Mouse (Mus musculus): ENCODE results near the gene Plekhm3. TPM values are rescaled to one million over a fixed set of nuclear protein-coding genes. Genes with fewer than 3 reads are reported as not detected.

Gene Plekhm3
- total RNA-seq, 1 experiment: 9.8 TPM

DNA sequence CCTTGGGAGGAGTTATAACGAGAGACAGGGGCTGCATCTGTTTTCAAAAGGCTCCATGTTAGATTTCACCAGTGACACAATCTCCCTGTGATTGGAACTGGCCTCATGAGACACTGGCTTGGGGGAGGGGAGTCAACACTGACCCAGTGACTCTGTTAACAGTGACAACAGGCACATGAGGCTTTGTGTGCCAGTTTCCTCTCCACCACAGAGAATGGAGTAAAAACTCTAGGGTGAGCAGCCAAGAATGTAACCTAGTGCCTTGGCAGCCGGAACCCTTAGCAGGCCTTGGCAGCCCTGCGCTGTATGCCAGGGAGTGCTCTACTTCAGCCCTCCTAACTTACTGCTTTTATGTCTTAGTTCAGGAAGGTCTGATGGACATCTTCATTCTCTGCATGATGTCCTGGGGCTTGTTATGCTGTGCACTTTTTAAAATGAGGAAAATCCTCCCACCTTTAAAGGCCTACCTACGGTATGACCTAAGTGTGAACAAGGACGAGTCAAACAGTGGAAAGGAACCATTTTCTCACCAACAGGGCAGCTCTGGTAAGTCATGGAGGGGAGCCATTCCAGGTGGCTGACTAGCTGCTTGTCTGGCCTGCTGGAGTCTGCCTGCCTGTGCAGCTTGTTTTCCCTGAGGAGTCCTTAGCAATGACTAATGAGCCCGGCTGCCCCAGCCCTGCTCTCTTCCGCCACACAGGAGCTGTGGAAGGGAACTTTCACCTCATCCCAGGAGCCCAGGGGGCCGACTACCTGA is 161.2 kb downstream of the Plekhm3 start:
- Histone ChIP-seq H3K36me3 (ENCODE audit: control insufficient read depth, insufficient read depth, low read length, poor library complexity, severe bottlenecking) (no peaks in the 10 kb centered on the region; the same call in 1 of the 2 replicates), H3K4me3 (ENCODE audit: insufficient read depth in 1 of 2, low read depth in 1 of 2, low read length in 2 of 2, poor library complexity in 1 of 2, severe bottlenecking in 1 of 2) (no peak overlapping the region), H3K27ac (ENCODE audit: insufficient read depth, low read depth, low read length, poor library complexity, severe bottlenecking) (no peak overlapping the region), H3K9ac (ENCODE audit: insufficient read depth, low read depth, low read length, poor library complexity, severe bottlenecking) (no peak overlapping the region), H3K4me1 (ENCODE audit: control insufficient read depth in 2 of 2, insufficient read depth in 2 of 2, low read length in 2 of 2, poor library complexity in 1 of 2) (no peaks in the 10 kb centered on the region), H3K9me3 (ENCODE audit: control insufficient read depth, insufficient read depth, low read depth, low read length) (no peaks in the 10 kb centered on the region)
- TF ChIP-seq MAFK (IDR thresholded peaks at IDR 0.05; ENCODE audit: insufficient read depth, low read depth, low read length) (no peak), CHD2 (IDR thresholded peaks at IDR 0.05; ENCODE audit: low read depth, low read length) (no peak), HCFC1 (IDR thresholded peaks at IDR 0.05; ENCODE audit: borderline replicate concordance, insufficient read depth, low read length) (no peak), ZC3H11A (IDR thresholded peaks at IDR 0.05; ENCODE audit: borderline replicate concordance, low read depth, low read length) (no peak), ZNF384 (IDR thresholded peaks at IDR 0.05; ENCODE audit: low read depth, low read length) (no peak)
- DNase-seq (ENCODE audit: low read depth, low spot score): no peak
- in situ Hi-C loops (cut with MboI; ENCODE audit: low sequenced_read_pairs in 2 of 2, unreplicated experiment in 2 of 2): no loop called here

DNA sequence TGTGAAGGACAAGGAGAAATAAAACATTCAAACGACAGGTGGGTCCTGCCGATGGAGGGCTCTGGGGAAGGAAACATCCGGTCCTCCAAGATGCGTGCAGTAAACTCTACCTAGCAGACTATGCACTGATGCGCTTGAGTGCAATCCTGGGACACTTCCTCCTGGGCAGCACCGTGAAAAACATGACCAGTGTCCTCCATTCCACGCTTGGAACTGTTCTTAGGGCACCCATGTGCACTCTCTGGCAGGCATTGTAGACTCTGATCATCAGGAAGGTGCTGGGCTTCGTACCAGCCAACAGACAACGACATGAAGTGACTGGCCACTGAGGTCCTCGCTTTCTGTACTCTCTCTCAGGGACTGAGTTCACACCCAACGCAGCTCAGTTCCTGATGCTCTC is 162.5 kb downstream of the Plekhm3 start:
- no peak for TF ChIP-seq CHD2 (IDR thresholded peaks at IDR 0.05; ENCODE audit: low read depth, low read length)
- no peak for TF ChIP-seq ZNF384 (IDR thresholded peaks at IDR 0.05; ENCODE audit: low read depth, low read length)
- no peak for TF ChIP-seq HCFC1 (IDR thresholded peaks at IDR 0.05; ENCODE audit: borderline replicate concordance, insufficient read depth, low read length)
- no peak for TF ChIP-seq ZC3H11A (IDR thresholded peaks at IDR 0.05; ENCODE audit: borderline replicate concordance, low read depth, low read length)
- no peak for TF ChIP-seq MAFK (IDR thresholded peaks at IDR 0.05; ENCODE audit: insufficient read depth, low read depth, low read length)
- Histone ChIP-seq H3K9me3 (ENCODE audit: control insufficient read depth, insufficient read depth, low read depth, low read length) (no peaks in the 10 kb centered on the region), H3K36me3 (ENCODE audit: control insufficient read depth, insufficient read depth, low read length, poor library complexity, severe bottlenecking) (no peaks in the 10 kb centered on the region; the same call in 1 of the 2 replicates), H3K4me3 (ENCODE audit: insufficient read depth in 1 of 2, low read depth in 1 of 2, low read length in 2 of 2, poor library complexity in 1 of 2, severe bottlenecking in 1 of 2) (no peak overlapping the region), H3K4me1 (ENCODE audit: control insufficient read depth in 2 of 2, insufficient read depth in 2 of 2, low read length in 2 of 2, poor library complexity in 1 of 2) (no peaks in the 10 kb centered on the region), H3K9ac (ENCODE audit: insufficient read depth, low read depth, low read length, poor library complexity, severe bottlenecking) (no peak overlapping the region), H3K27ac (ENCODE audit: insufficient read depth, low read depth, low read length, poor library complexity, severe bottlenecking) (no peak overlapping the region)
- in situ Hi-C loops (cut with MboI; ENCODE audit: low sequenced_read_pairs in 2 of 2, unreplicated experiment in 2 of 2): no loop called here
- DNase-seq (ENCODE audit: low read depth, low spot score): no peak

DNA sequence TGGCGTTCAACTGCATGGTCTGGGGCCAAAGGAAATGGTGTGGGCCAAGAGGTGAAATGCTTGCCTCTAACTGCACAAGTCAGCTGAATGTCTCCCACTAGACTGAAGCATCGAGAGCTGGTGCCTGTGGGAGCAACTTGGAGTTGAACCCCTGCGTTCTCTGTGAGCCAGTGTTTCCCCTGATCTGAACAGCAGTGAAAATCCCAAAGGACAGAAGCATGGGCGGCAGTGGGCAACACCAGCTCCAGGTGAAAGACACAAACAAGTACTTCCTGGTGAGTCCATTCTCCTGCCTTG is 163.4 kb downstream of the Plekhm3 start:
- H3K4me1 ChIP-seq (ENCODE audit: control insufficient read depth in 2 of 2, insufficient read depth in 2 of 2, low read length in 2 of 2, poor library complexity in 1 of 2): no peaks in the 10 kb centered on the region
- in situ Hi-C loops (cut with MboI; ENCODE audit: low sequenced_read_pairs in 2 of 2, unreplicated experiment in 2 of 2): no loop called here
- H3K27ac ChIP-seq (ENCODE audit: insufficient read depth, low read depth, low read length, poor library complexity, severe bottlenecking): no peak overlapping the region

DNA sequence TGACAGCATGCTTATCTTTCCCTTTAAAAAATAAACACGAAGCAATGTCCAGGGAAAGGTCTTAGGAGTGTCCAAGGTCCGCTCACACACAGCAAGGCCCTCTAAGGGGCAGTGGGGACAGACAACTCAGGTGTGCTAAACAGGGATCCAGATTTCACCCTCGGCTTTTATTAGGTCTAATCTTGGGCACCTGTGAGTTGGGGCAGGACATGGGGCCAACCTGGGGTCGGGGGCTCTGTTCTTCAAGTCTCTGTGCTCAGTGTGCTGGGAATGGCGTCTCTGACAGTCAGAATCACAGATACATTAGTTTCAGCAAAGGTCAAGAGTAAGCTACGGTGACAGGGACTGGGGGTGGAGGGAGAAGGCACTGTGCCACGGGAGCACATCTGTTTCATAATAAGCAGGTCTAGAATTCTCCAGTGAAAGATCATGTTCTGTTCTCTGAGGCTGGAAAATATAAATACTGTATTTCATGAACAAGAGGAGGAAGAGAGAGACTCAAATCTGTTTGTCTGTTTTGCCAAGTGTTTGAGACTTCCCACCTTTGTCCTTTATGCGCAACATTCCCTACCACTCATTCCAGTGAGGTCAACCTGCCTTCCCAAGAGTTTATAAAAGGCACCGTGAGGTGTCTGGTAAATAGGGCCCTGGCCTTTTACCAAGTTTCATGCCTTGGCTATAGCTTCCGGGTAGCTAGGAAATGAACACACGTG is 163.9 kb downstream of the Plekhm3 start:
- no peak for DNase-seq (ENCODE audit: low read depth, low spot score)
- Histone ChIP-seq H3K36me3 (ENCODE audit: control insufficient read depth, insufficient read depth, low read length, poor library complexity, severe bottlenecking) (no peaks in the 10 kb centered on the region; the same call in 1 of the 2 replicates), H3K9ac (ENCODE audit: insufficient read depth, low read depth, low read length, poor library complexity, severe bottlenecking) (no peak overlapping the region), H3K4me3 (ENCODE audit: insufficient read depth in 1 of 2, low read depth in 1 of 2, low read length in 2 of 2, poor library complexity in 1 of 2, severe bottlenecking in 1 of 2) (no peak overlapping the region), H3K27ac (ENCODE audit: insufficient read depth, low read depth, low read length, poor library complexity, severe bottlenecking) (no peak overlapping the region), H3K9me3 (ENCODE audit: control insufficient read depth, insufficient read depth, low read depth, low read length) (no peaks in the 10 kb centered on the region), H3K4me1 (ENCODE audit: control insufficient read depth in 2 of 2, insufficient read depth in 2 of 2, low read length in 2 of 2, poor library complexity in 1 of 2) (no peaks in the 10 kb centered on the region)
- TF ChIP-seq CHD2 (IDR thresholded peaks at IDR 0.05; ENCODE audit: low read depth, low read length) (no peak), ZNF384 (IDR thresholded peaks at IDR 0.05; ENCODE audit: low read depth, low read length) (no peak), HCFC1 (IDR thresholded peaks at IDR 0.05; ENCODE audit: borderline replicate concordance, insufficient read depth, low read length) (no peak), MAFK (IDR thresholded peaks at IDR 0.05; ENCODE audit: insufficient read depth, low read depth, low read length) (no peak), ZC3H11A (IDR thresholded peaks at IDR 0.05; ENCODE audit: borderline replicate concordance, low read depth, low read length) (no peak)
- in situ Hi-C loops (cut with MboI; ENCODE audit: low sequenced_read_pairs in 2 of 2, unreplicated experiment in 2 of 2): no loop called here

More for the DNA sequence above, 163.4 kb downstream of the Plekhm3 start:
- Histone ChIP-seq H3K9ac (ENCODE audit: insufficient read depth, low read depth, low read length, poor library complexity, severe bottlenecking) (no peak overlapping the region), H3K9me3 (ENCODE audit: control insufficient read depth, insufficient read depth, low read depth, low read length) (no peaks in the 10 kb centered on the region), H3K4me3 (ENCODE audit: insufficient read depth in 1 of 2, low read depth in 1 of 2, low read length in 2 of 2, poor library complexity in 1 of 2, severe bottlenecking in 1 of 2) (no peak overlapping the region), H3K36me3 (ENCODE audit: control insufficient read depth, insufficient read depth, low read length, poor library complexity, severe bottlenecking) (no peaks in the 10 kb centered on the region; the same call in 1 of the 2 replicates)
- DNase-seq (ENCODE audit: low read depth, low spot score): no peak
- TF ChIP-seq MAFK (IDR thresholded peaks at IDR 0.05; ENCODE audit: insufficient read depth, low read depth, low read length) (no peak), ZNF384 (IDR thresholded peaks at IDR 0.05; ENCODE audit: low read depth, low read length) (no peak), CHD2 (IDR thresholded peaks at IDR 0.05; ENCODE audit: low read depth, low read length) (no peak), HCFC1 (IDR thresholded peaks at IDR 0.05; ENCODE audit: borderline replicate concordance, insufficient read depth, low read length) (no peak), ZC3H11A (IDR thresholded peaks at IDR 0.05; ENCODE audit: borderline replicate concordance, low read depth, low read length) (no peak)
